Mouse (Mus musculus): ENCODE data around the gene Arpc1a. TPM values are rescaled to one million over a fixed set of nuclear protein-coding genes. Genes with fewer than 3 reads are reported as not detected.
A peak's percentile ranks its signal among the peaks of the same experiment; 100 is the strongest.

Arpc1a gene
- polyA plus RNA-seq, 1 experiment from 2014 or later = 121 TPM

- peaks cover 38% of the 10 kb centered on the region for H3K27me3 ChIP-seq (ENCODE audit: poor library complexity, severe bottlenecking)
- no peak overlapping the region for H3K4me3 ChIP-seq
- no peak overlapping the region for H3K27ac ChIP-seq
- WGBS = 80% methylated on average over 8 of the region's 8 CpGs
- H3K36me3 ChIP-seq (replicated peaks) = peaks cover 40% of the 10 kb centered on the region
- peaks cover 15% of the 10 kb centered on the region for H3K4me1 ChIP-seq
- H3K9me3 ChIP-seq = no peaks in the 10 kb centered on the region
- no peak for DNase-seq (ENCODE audit: extremely low spot score, low spot score)
Observed at GRCm38 (mm10) chr5:145112566-145112965, 28.9 kb downstream of the Arpc1a start.

GRCm38 (mm10) chr5:145113416-145113815 lies 29.8 kb downstream of the Arpc1a start:
- WGBS = 43% methylated on average over 2 of the region's 2 CpGs
- peaks cover 38% of the 10 kb centered on the region for H3K27me3 ChIP-seq (ENCODE audit: poor library complexity, severe bottlenecking)
- peaks cover 31% of the 10 kb centered on the region for H3K36me3 ChIP-seq (replicated peaks)
- no peaks in the 10 kb centered on the region for H3K9me3 ChIP-seq
- H3K4me3 ChIP-seq = peak overlapping the region; percentile 62
- no peak for DNase-seq (ENCODE audit: extremely low spot score, low spot score)
- H3K27ac ChIP-seq = no peak overlapping the region
- H3K4me1 ChIP-seq = peaks cover 15% of the 10 kb centered on the region

GRCm38 (mm10) chr5:145114071-145114605 lies 30.5 kb downstream of the Arpc1a start, which contains the start of gene Arpc1b:
Arpc1b (plus strand) TSS chr5:145114215.
- DNase-seq (ENCODE audit: extremely low spot score, low spot score) = peak; percentile 48
- Histone ChIP-seq H3K9me3 (no peaks in the 10 kb centered on the region), H3K4me1 (peaks cover 15% of the 10 kb centered on the region), H3K27me3 (ENCODE audit: poor library complexity, severe bottlenecking) (peaks cover 38% of the 10 kb centered on the region), H3K36me3 (replicated peaks) (peaks cover 24% of the 10 kb centered on the region), H3K4me3 (peak within 1 kb of the TSS; percentile 62), H3K27ac (peak within 1 kb of the TSS; percentile 78)
- under 1% methylated on average over 51 of the region's 53 CpGs for WGBS

- Histone ChIP-seq H3K9me3 (no peaks in the 10 kb centered on the region), H3K27ac (peak overlapping the region; percentile 78), H3K36me3 (replicated peaks) (peaks cover 17% of the 10 kb centered on the region), H3K27me3 (ENCODE audit: poor library complexity, severe bottlenecking) (peaks cover 38% of the 10 kb centered on the region), H3K4me3 (peak overlapping the region; percentile 62), H3K4me1 (peaks cover 15% of the 10 kb centered on the region)
- WGBS = 20% methylated on average over 40 of the region's 40 CpGs
- no peak for DNase-seq (ENCODE audit: extremely low spot score, low spot score)
Observed at GRCm38 (mm10) chr5:145114606-145115473, 31.2 kb downstream of the Arpc1a start.

- Histone ChIP-seq H3K36me3 (replicated peaks) (peaks cover 8% of the 10 kb centered on the region), H3K27me3 (ENCODE audit: poor library complexity, severe bottlenecking) (peaks cover 38% of the 10 kb centered on the region), H3K9me3 (no peaks in the 10 kb centered on the region), H3K27ac (no peak overlapping the region), H3K4me3 (no peak overlapping the region), H3K4me1 (peaks cover 15% of the 10 kb centered on the region)
- 97% methylated on average over 5 of the region's 5 CpGs for WGBS
- DNase-seq (ENCODE audit: extremely low spot score, low spot score) = no peak
Observed at GRCm38 (mm10) chr5:145115736-145116135, 32.1 kb downstream of the Arpc1a start.

GRCm38 (mm10) chr5:145116316-145116715 lies 32.7 kb downstream of the Arpc1a start:
- H3K27me3 ChIP-seq (ENCODE audit: poor library complexity, severe bottlenecking) = peaks cover 38% of the 10 kb centered on the region
- no peak for DNase-seq (ENCODE audit: extremely low spot score, low spot score)
- H3K4me3 ChIP-seq = no peak overlapping the region
- peaks cover 3% of the 10 kb centered on the region; the same call in 1 of the 2 replicates for H3K36me3 ChIP-seq (replicated peaks)
- H3K9me3 ChIP-seq = no peaks in the 10 kb centered on the region
- no peak overlapping the region for H3K27ac ChIP-seq
- WGBS = 60% methylated on average over 4 of the region's 4 CpGs
- H3K4me1 ChIP-seq = peaks cover 18% of the 10 kb centered on the region

- Histone ChIP-seq H3K9me3 (no peaks in the 10 kb centered on the region), H3K36me3 (replicated peaks) (peaks cover 5% of the 10 kb centered on the region; the same call in 1 of the 2 replicates), H3K27me3 (ENCODE audit: poor library complexity, severe bottlenecking) (peaks cover 38% of the 10 kb centered on the region), H3K27ac (no peak overlapping the region), H3K4me3 (no peak overlapping the region), H3K4me1 (peaks cover 18% of the 10 kb centered on the region)
- 45% methylated on average over 10 of the region's 10 CpGs for WGBS
- DNase-seq (ENCODE audit: extremely low spot score, low spot score) = peak; percentile 50
Observed at GRCm38 (mm10) chr5:145116916-145117315, 33.3 kb downstream of the Arpc1a start.

- H3K4me3 ChIP-seq = no peak overlapping the region
- no peak for DNase-seq (ENCODE audit: extremely low spot score, low spot score)
- H3K27me3 ChIP-seq (ENCODE audit: poor library complexity, severe bottlenecking) = peaks cover 31% of the 10 kb centered on the region
- 75% methylated on average over 6 of the region's 6 CpGs for WGBS
- no peak overlapping the region for H3K27ac ChIP-seq
- H3K36me3 ChIP-seq (replicated peaks) = peaks cover 11% of the 10 kb centered on the region
- H3K4me1 ChIP-seq = peaks cover 18% of the 10 kb centered on the region
- no peaks in the 10 kb centered on the region for H3K9me3 ChIP-seq
Observed at GRCm38 (mm10) chr5:145118005-145118404, 34.4 kb downstream of the Arpc1a start.

- no peak for DNase-seq (ENCODE audit: extremely low spot score, low spot score)
- Histone ChIP-seq H3K9me3 (no peaks in the 10 kb centered on the region), H3K4me1 (peaks cover 18% of the 10 kb centered on the region), H3K36me3 (replicated peaks) (peaks cover 16% of the 10 kb centered on the region), H3K27me3 (ENCODE audit: poor library complexity, severe bottlenecking) (peaks cover 26% of the 10 kb centered on the region), H3K27ac (no peak overlapping the region), H3K4me3 (no peak overlapping the region)
- 91% methylated on average over 5 of the region's 5 CpGs for WGBS
Observed at GRCm38 (mm10) chr5:145118461-145118860, 34.8 kb downstream of the Arpc1a start.

GRCm38 (mm10) chr5:145119385-145119784 lies 35.8 kb downstream of the Arpc1a start:
- peaks cover 25% of the 10 kb centered on the region for H3K36me3 ChIP-seq (replicated peaks)
- peaks cover 17% of the 10 kb centered on the region for H3K27me3 ChIP-seq (ENCODE audit: poor library complexity, severe bottlenecking)
- H3K4me1 ChIP-seq = peaks cover 10% of the 10 kb centered on the region
- H3K27ac ChIP-seq = no peak overlapping the region
- no peak overlapping the region for H3K4me3 ChIP-seq
- 84% methylated on average over 2 of the region's 2 CpGs for WGBS
- DNase-seq (ENCODE audit: extremely low spot score, low spot score) = no peak
- no peaks in the 10 kb centered on the region for H3K9me3 ChIP-seq

- H3K9me3 ChIP-seq = no peaks in the 10 kb centered on the region
- peaks cover 40% of the 10 kb centered on the region for H3K36me3 ChIP-seq (replicated peaks)
- DNase-seq (ENCODE audit: extremely low spot score, low spot score) = no peak
- no peak overlapping the region for H3K4me3 ChIP-seq
- H3K4me1 ChIP-seq = 0 out of 2 replicates have a peak, but pooled peaks cover 4% of the 10 kb centered on the region
- no peak overlapping the region for H3K27ac ChIP-seq
- H3K27me3 ChIP-seq (ENCODE audit: poor library complexity, severe bottlenecking) = peaks cover 2% of the 10 kb centered on the region; the same call in 1 of the 2 replicates
- 76% methylated on average over 7 of the region's 7 CpGs for WGBS
Observed at GRCm38 (mm10) chr5:145120921-145121320, 37.3 kb downstream of the Arpc1a start.

GRCm38 (mm10) chr5:145123396-145123795 lies 39.8 kb downstream of the Arpc1a start:
- Histone ChIP-seq H3K9me3 (no peaks in the 10 kb centered on the region), H3K4me1 (0 out of 2 replicates have a peak, but pooled peaks cover 4% of the 10 kb centered on the region), H3K4me3 (no peak overlapping the region), H3K27ac (no peak overlapping the region), H3K36me3 (replicated peaks) (peaks cover 65% of the 10 kb centered on the region), H3K27me3 (ENCODE audit: poor library complexity, severe bottlenecking) (no peaks in the 10 kb centered on the region)
- no peak for DNase-seq (ENCODE audit: extremely low spot score, low spot score)
- 95% methylated on average over 19 of the region's 19 CpGs for WGBS

- no peaks in the 10 kb centered on the region for H3K9me3 ChIP-seq
- H3K27ac ChIP-seq = no peak overlapping the region
- no peaks in the 10 kb centered on the region for H3K4me1 ChIP-seq
- peaks cover 94% of the 10 kb centered on the region for H3K36me3 ChIP-seq (replicated peaks)
- DNase-seq (ENCODE audit: extremely low spot score, low spot score) = no peak
- H3K4me3 ChIP-seq = no peak overlapping the region
- no peaks in the 10 kb centered on the region for H3K27me3 ChIP-seq (ENCODE audit: poor library complexity, severe bottlenecking)
- 97% methylated on average over 9 of the region's 9 CpGs for WGBS
Observed at GRCm38 (mm10) chr5:145126580-145126979, 43.0 kb downstream of the Arpc1a start.

Measured in forebrain, embryonic 10.5 days (tissue).